Comparison of ENCODE assay signal across 14 mouse cellular contexts in genomic region chr15:64511176-64511575, GRCm38 (mm10).
"Had no signal": no experiment of that assay in that cellular context is flagged by ENCODE, and none has a peak within 500 bp of the region (broad histone marks: within the 10 kb centered on the region; RNA-seq: fewer than 3 reads in every experiment).

No protein-coding gene starts in this region.

- DNase-seq: kidney, postnatal 25 days; lung, embryonic 14.5 days; lung, postnatal 10 days; lung, postnatal 4 days; midbrain, embryonic 14.5 days; right cerebral cortex, postnatal 14 days; thymus, postnatal 4 days had no signal

- H3K27me3 ChIP-seq: liver, embryonic 15.5 days; neural tube, embryonic 15.5 days had no signal

- H3K9ac ChIP-seq: liver, embryonic 15.5 days; lung, embryonic 14.5 days; neural tube, embryonic 15.5 days had no signal

- H3K4me1 ChIP-seq: limb, embryonic 10.5 days; liver, embryonic 15.5 days; midbrain, embryonic 10.5 days; neural tube, embryonic 15.5 days had no signal

- H3K4me3 ChIP-seq: left cerebral cortex, adult 2 months; limb, embryonic 10.5 days; liver, embryonic 15.5 days; midbrain, embryonic 10.5 days; myocyte; neural tube, embryonic 15.5 days had no signal

- H3K9me3 ChIP-seq: limb, embryonic 10.5 days; liver, embryonic 15.5 days; midbrain, embryonic 10.5 days; neural tube, embryonic 15.5 days had no signal

- H3K36me3 ChIP-seq: limb, embryonic 10.5 days; liver, embryonic 15.5 days; midbrain, embryonic 10.5 days; neural tube, embryonic 15.5 days had no signal

- H3K4me2 ChIP-seq: liver, embryonic 11.5 days; liver, embryonic 15.5 days; lung, embryonic 14.5 days; neural tube, embryonic 15.5 days had no signal

- H3K27ac ChIP-seq: left cerebral cortex, adult 2 months; limb, embryonic 10.5 days; liver, embryonic 15.5 days; midbrain, embryonic 10.5 days; neural tube, embryonic 15.5 days had no signal
